Mouse (Mus musculus) megakaryocyte, embryonic 14.5 days (primary cell): Measurements from ENCODE around the gene Nav3.

Source experiments
- FLI1 ChIP-seq: IDR thresholded peaks from 2 replicates; pipeline ENCODE4 v1.6.1; 2012; ENCODE audit warnings: low read length, inconsistent platforms, mixed read lengths
- GATA1 ChIP-seq: IDR thresholded peaks from 3 replicates; pipeline ENCODE4 v1.6.1; 2012; ENCODE audit warnings: mixed read lengths, low read length, inconsistent platforms, borderline replicate concordance

GRCm38 (mm10) chr10:109866063-109866462 is 589.9 kb downstream of the Nav3 start:
- TF ChIP-seq GATA1 (no peak), FLI1 (no peak)
